Mouse (Mus musculus) ZHBTc4 (cell line): ENCODE measurements at regions not wholly inside any gene's neighbourhood (a gene's known extent, or its start where the extent isn't known, plus 50 kb on each side); places are given as distances from the start of the nearest gene placed in this dataset.

Experiments
- DNase-seq: peaks from one replicate; pipeline ENCODE4 v3.0.0-alpha.2; 2011; ENCODE audit warnings: low read depth, low spot score

- no peak for DNase-seq
These were observed 658.6 kb downstream of the Ofcc1 start for GRCm38 (mm10) chr13:39702621-39703020.

GRCm38 (mm10) chr13:39691291-39692024 is 669.8 kb downstream of the Ofcc1 start:
- no peak for DNase-seq

DNA sequence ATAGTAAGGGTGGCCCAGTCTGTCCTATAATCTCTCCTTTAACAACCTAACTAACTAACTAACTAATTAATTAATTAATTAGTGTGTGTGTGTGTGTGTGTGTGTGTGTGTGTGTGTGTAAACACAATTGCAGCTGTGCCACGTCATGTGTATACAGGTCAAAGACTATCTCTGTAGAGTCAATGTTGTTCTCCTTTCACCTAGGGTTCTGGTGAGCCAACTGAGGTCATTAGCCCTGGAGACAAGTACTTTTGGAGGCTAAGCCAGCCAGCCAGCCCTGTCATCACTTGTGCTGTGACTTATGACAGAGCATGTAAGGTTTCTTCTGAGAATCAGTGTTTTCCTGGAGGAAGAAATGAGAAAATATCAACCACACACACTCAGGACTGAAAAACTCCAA is 696.7 kb downstream of the Ofcc1 start:
- DNase-seq, result no peak

GRCm38 (mm10) chr13:39649457-39649856 is 688.8 kb upstream of the Slc35b3 start:
- no peak for DNase-seq

DNA sequence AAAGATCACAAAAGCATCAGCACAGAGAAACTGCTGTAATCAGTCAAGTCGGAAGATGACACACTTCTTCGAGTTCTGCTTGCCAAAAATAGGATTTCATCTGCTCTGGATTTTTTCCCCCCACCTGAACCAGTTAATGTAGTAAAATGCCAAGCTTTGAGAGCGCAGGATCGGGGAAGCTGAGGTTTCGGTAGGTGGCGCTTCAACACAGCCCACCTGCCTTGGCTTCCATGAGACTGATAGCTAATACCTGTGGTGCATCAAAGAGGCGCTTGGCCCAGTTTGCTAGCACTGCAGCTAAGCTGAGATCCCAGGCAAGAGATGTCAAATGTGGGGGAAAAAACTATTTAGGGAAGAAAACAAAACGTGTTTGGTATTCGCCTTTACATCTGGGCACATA is 686.7 kb upstream of the Slc35b3 start:
- peak; percentile 67 for DNase-seq

DNA sequence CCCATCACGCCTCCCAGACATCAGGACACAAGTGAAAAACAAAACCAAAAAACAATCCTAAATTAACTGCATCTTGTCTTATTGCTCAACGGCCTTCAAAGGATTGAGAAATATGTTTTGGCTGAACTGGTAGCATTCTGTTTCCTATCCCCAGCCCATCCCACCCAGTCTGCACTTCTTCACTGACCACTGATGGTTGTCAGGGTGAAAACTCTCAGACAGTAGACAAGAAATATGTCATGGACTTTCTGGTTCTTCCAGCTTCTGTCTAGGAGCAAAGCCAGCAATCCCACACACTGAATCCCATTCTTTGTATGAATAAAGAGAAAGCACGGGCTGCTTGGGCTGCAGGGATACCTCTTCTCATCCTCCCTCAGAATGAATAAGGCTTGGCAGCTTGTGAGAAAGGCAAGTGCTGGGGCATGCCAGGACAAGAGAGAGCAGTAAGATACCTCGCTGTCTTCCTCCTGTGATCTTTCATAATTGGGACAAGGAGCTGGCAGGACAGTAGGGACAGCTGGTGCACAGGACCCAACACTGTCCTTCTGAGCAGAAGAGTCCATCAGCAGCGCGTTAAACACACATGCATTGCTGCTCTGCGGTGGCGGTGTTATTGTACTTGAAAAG is 670.9 kb upstream of the Slc35b3 start:
- no peak for DNase-seq
